Mouse (Mus musculus) mouse trophoblast stem cell (cell line): ENCODE measurements around the gene Olfr224.
"Not testable (repeated sequence)": the region's sequence is repeated elsewhere in the genome, so short reads cannot be mapped to it uniquely, and the experiment has no call there.

ENCODE experiments used
- in situ Hi-C, 2 experiments: fragments of 300-500 bp; cut with MseI, MboI; formaldehyde crosslinking; loops; 2 replicates in 1 of 2; 3 replicates in 1 of 2; pipeline ENCODE4 v1.15.1; 2025

Olfr224 gene

DNA sequence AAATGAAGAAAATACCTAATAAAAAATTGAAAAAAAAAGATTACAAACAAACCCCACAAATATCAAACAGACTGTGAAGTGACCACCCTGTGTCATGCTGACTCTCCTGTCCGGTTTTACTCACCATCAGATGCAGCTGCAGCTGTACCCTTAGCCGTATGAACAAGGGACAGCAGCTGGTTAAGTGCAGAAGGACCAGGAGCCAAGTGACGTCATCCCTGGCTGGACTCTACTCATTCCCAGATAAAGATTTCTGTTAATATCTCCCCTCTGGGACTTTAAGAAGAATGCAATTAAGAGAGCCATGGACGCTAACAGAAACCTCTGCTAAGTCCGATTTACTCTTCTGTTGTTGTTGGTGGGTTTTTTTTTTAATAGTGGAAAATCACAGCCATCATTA, at the start of gene Olfr224:
TSS of gene Olfr224 (minus strand) at position 149 of the 400 bp plus-strand sequence.
- in situ Hi-C loops = no loop called here

DNA sequence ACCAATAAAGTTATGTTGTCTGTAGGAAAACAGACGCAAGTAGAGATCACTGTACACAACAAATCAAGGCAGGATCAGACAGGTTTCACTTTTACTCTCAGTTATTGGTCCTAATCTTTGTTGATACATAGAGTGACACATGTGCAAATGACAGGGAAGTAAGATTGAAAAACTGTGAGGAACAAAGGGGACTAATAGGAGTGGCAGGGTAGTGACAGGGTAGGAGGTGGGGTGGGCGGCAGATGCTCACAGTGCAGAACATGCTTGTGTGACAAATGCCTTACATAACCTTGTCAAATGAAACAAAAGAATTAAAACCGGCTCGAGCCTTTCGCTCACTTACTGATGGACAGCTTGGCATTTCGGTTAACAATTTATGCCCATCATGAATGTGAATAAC, 48.4 kb upstream of the Olfr224 start:
- in situ Hi-C loops = no loop called here

DNA sequence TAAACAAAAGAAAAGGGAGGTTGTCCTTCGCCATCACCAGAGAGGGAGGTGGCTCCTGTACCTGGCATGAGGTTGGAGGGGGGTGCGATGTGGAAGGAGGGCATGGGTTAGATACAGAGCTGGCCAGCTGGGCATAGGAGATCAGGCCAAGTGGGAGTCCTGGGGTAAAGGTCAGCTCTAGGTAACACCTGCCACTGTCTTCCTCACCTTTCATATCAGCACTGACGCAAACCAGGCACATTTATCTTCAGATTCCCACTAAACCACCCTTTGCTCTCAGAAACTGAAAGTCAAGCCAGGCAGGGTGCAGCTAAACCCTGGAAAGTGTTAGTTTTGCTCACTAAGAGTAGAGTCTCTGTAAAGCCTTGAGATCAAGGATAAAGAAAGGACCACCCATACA, 48.0 kb upstream of the Olfr224 start:
- in situ Hi-C loops = no loop called here

DNA sequence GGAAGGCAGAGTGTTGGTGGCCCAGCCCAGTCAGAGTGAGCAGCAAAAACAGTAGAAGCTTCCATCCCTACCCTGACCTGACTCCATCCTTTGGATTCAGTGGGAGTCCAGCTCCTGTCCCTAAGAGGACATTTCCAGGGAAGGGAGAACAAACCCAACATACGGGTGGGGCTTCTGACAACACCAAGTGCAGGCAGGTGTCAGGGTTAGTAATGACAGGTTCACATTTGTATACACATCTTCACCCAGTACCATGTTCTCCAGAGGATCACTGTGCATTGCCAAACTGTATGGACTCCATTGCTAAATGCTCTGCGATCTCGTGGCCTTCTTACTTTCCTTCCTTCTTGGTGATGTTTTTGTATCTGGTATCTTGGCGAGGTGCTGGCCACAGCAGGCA, 45.6 kb upstream of the Olfr224 start, which contains the start of gene 2210407C18Rik:
TSS of gene 2210407C18Rik (minus strand) at position 101 of the 400 bp plus-strand sequence.
- in situ Hi-C loops = no loop called here

DNA sequence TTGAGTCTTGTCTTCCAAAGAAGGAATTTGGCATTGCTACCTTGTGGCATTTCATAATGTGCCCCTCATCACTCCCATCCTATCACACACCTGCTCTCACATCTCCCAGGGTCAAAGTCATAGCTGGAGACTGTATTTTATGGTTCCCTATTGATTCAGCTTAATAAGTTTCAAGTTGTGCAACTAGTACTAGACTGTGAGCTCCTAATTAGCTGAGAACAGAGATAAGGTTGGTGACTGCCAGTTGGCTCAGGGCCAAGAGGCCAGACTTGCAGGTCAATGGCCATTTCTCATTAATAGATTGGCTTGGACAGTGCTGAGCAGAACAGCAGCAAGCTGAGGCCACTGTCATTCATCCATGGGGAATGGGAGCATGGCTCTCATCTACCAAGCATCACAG, 44.2 kb upstream of the Olfr224 start:
- in situ Hi-C loops = no loop called here

DNA sequence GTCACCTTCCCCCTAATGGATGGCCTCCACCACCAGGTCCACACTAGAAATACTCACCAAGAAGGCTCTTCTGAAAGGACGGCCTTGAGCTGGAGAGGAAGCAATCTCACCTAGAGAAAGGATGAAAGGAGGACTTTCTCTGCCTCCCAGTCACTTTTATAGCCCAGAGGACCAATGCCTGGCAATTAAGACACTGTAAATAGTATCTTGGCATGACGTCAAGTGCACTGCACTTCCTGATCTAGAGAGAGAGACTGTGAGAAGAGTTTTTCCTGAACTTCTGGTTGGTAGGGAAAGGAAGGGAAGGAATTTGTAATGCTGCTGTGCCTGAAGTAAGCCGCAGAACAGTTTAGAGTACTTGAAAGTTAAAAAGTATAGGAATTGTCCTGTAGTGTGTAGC, 43.0 kb upstream of the Olfr224 start:
- in situ Hi-C loops = no loop called here

DNA sequence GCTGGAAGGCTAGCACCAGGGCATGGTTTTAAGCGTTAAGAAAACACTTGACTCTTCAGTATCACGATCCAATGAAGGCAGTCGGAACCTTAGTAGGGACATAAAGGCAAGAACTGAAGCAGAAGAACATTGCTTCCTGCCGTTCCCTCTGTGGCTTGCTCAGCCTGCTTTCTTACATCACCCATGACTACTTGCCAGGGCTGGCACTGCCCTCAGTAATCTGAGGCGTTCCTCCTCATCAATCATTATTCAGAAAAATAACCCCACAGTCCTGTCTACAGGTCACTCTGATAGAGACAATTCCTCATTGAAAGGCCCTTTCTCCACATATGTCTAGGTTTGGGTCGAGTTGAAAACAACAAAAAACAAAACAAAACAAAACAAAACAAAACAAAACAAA, 36.7 kb upstream of the Olfr224 start:
- in situ Hi-C loops = no loop called here

DNA sequence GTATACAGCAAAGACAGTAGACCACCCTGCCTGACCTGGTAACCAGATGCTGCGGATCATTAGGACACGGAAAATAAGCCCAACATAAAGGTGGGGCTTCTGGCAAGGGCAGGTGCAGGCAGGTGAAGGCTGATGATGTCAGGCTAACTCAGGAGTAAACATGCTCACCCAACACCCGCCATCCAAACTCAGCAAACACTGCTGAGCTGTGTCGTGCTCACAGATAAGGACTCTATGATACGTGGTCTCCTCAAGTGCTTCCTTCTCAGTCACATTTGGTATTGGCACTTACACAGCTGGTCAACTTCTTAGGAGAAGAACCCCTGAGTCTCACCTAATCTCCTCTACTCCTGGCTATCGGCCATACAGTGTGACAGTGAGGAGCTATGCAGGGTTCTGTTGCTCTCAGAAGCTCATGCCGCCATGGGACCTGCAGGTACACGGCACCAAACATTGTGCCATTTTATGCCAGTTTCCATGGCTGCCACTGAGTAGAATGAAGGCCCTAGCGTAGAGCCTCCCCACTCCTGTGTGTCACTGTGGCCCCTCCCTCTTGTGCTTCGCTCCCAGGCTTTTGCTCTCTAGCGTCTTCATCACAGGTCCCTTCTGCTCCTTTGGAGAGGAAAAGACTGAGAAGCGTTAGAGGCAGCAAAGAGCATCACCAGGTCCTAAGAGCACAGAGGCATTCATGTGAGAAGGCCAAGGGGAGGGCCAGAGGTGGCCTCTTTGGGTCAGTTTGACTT, 36.0 kb upstream of the Olfr224 start:
- in situ Hi-C loops = no loop called here

DNA sequence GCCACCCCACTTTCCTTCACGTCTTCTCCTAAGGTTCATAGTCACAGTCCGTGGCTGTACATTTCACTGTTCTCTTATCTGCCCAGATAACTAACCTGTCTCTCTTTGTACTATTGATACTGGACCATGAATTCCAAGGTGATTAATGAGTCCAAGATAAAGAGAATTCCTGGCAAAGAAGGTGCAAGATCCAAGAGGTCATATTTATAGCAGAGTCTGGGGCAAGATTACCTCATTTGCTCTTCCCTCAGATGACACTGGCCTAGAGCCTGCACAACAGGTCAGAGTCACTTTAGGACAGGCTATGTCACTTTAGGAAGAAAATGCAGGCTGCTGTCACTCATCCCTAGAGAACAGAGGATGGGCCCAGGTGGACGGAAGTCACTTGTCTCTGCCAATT, 34.9 kb upstream of the Olfr224 start:
- in situ Hi-C loops = no loop called here

DNA sequence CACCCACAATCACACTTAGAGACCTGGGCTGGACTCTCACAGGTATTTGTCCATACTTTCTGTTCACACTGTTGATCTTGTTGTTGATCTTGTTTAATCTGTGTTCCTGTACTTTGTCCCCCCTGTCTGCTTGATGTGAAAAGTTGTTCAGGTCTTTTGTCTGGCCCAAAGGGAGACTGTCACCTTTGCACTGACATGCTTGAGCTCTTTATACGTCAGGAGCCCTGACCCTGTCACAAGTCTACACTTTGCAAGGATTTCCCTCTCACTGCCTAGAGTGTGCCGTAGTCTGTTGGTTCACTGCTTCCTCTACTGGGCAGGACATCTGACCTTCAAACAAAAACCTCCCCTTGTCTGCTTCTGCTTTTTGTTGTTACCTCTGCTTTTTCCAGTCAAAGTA, 34.3 kb upstream of the Olfr224 start:
- in situ Hi-C loops = no loop called here

DNA sequence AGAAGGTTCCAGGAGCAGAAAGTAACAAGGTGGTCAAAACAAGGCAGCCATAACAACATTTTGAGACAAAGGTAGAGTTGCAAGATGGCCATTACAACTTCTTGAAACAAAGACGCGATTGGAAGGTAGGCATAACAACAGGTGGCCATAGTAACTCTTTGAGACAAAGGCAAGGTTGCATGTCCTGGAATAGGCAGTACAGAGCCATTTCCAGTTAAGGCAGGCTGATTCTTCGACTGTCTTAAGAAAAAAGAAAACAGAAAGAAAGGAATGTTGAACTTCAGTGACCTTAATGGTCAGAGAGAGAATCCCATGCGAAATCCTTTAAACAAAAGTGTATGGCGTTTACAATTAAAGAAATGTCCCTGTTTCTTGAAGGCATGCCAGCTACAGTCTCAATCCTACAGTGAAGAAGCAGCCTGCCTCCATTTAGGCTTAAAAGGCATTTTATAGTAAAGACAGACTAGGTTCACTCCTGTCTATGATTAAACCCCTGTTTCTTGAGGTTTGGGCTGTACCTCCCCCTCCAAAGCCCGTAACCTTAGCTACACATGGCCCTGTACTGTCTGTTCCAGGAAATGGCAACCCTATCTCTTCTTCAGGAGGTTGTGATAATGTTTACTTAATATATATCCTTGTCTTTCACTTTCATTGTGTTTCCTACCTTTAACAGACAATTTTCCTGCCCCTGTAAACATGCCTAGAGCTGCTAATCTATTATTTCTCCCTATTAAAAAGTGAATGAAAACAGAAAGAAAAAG, 32.6 kb upstream of the Olfr224 start:
- in situ Hi-C loops = no loop called here

DNA sequence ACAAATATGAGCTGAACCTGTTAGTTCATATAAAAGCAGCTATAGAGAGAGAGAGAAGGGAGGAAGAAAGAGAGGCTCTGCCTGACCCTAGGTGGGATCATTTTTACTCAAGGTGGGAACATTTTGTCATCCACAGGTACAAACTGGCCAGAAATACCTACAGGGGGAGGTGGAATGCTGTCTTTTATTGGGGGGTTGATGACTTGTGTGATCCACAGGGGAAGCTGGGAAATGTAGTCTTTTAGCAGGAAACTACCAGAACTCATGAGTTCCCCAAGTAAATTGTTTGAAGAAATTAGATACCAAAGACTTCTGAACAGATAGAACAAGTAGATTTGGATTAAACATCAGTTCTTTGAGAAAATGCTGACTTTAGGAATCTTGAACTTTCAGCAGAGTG, 31.7 kb upstream of the Olfr224 start:
- in situ Hi-C loops = no loop called here

DNA sequence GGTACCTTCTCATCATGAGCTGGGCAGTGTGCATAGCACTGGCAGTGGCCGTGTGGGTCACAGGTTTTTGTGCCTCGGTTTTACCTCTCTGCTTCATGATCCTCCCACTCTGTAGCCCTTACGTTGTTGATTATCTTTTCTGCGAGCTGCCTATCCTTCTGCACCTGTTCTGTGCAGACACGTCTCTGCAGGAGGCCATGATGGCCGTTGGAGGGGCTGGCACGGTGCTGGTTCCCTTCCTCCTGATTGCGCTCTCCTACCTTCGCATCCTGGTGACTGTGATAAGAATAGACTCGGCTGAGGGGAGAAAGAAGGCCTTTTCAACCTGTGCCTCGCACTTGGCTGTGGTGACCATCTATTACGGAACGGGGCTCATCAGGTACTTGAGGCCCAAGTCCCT, 27.5 kb upstream of the Olfr224 start:
- in situ Hi-C loops = no loop called here

DNA sequence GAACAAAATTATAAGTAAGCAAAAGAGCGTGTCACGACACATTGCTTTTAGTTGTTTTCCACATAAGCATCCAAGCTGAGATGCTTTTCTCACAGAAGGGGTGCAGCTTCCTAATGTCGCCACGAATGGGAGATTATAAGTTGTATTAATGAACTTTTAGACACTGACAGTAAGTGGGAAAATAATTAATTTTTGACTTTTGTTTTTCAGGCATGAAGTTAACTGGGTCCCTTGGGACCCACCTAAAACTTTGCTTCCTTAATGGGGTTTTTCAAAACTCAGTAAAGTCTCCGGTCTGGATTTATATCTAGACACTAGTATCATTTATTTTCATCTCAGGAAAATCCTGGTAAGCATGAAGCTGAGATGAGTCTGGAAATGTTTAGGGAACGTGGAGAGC, 24.5 kb upstream of the Olfr224 start, which contains the start of gene Olfr324:
TSS of gene Olfr324 (plus strand) at position 301 of the 400 bp plus-strand sequence.
- in situ Hi-C loops = no loop called here

DNA sequence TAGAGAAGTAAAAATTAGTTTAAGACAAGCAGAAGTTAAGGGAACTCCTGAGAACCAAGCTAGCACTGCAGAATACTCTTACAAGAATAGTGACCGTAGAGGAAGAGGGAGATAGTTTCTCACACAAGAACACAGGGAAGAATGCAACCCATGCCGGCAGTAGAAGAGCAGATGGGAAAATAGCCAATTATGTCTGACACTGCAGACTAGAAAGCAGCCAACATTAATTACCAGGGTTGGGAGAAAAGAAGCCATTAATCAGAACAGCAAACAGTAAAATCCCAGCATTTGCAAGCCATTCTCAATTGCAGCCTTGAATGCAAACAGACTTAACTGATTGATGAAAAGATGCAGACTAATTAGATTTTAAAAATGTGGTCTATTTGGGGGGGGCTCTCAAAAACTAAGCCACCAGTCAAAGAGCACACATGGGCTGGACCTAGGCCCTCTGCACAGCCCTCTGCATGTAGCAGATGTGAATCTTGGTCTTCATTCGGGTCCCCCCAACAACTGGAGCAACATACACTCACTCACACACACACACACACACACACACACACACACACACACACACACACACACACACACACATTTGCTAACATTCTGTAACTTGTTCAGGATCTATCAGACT, 18.4 kb upstream of the Olfr224 start:
- in situ Hi-C loops = no loop called here

DNA sequence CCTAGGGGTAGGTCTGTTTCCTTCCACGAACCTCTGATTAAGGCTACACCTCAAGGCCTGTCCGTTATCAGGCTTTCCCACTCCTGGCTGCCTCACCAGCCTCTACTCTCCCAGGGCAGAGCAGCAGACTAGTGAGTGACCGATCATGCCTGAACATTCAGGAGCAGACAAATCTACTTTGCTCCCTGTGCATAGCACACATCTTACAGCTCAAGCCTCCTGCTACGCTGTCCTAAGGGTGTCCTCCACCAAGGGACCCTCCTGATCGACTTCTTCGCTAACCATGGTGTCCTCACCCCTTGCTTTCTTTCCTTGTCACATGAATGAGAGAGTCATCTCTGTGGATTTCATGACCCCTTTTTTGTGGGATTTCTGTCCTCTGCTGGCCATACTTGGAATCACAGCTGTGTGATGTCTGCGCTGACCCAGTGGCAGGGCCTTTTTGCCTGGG, 17.6 kb upstream of the Olfr224 start:
- in situ Hi-C loops = no loop called here

DNA sequence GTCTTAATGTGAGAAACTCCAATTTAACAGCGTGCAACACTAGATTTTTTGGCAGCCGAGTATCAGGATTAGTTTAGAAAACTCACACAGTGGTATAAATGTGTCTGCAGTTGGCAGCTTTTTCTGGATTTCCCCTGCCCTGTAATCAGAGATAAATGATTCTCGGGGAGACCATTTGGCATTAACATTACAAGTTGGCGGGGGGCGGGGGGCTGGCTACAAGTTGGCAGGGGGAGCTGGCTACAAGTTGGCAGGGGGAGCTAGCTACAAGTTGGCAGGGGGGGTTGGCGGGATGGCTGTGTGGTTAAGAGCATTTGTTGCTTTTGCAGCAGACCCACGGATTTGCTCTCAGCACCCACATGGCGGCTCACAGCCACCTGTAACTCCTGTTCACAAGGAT, 8.3 kb upstream of the Olfr224 start:
- in situ Hi-C loops = no loop called here

DNA sequence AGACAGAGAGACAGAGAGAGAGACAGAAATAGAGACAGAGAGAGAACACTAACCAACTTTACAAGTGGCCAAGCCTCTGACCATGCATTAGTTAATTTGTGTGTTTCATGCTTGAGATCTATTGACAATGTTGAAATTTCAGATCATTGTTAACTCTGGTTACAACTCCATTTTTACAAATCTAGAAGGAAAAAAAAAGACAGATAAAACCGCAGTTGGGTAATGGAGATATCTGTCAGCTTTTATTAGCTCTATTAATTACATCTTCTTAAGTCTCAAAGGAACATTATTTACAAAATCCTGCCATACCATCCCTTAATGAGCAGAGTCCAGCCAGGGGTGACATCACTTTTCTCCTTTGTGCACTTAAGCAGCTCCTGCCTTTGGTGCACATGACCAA, 7.1 kb upstream of the Olfr224 start, which contains the start of gene Olfr325:
TSS of gene Olfr325 (plus strand) at position 301 of the 400 bp plus-strand sequence.
- in situ Hi-C loops = no loop called here

DNA sequence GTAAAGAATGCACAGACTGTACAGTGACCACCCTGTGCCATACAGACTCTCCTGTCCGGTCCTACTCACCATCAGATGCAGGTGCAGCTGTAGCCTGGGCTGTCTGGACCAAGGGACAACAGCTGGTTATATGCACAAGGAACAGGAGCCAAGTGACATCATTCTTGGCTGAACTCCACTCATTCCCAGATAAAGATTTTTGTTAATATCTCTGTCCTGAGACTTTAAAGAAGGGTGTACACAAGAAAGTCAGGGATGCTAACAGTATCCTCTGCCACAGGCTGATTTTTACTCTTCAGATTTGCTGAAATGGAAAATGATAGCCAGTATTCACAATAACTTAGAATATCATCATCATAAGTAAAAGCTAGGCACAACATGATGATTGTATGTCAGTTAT, 14.8 kb downstream of the Olfr224 start, which contains the start of gene Olfr328:
TSS of gene Olfr328 (minus strand) at position 101 of the 400 bp plus-strand sequence.
- in situ Hi-C loops = no loop called here

DNA sequence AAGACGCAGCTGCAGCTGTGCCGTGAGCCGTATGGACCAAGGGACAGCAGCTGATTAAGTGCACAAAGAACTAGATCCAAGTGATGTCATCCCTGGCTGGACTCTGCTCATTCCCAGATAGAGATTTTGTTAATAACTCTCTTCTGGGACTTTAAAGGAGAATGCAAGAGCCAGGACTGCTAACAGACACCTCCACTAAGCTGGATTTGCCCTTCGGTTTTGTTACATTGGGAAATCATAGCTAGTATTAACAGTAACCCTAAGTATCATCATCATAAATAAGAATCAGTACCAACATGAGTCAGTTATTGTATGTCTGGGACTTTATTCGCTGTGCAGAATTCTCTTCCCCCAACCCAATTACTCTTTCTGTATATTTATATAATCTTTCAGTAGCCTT, 24.0 kb downstream of the Olfr224 start, which contains the start of gene Olfr329-ps:
TSS of gene Olfr329-ps (minus strand) at position 101 of the 400 bp plus-strand sequence.
- in situ Hi-C loops = no loop called here

DNA sequence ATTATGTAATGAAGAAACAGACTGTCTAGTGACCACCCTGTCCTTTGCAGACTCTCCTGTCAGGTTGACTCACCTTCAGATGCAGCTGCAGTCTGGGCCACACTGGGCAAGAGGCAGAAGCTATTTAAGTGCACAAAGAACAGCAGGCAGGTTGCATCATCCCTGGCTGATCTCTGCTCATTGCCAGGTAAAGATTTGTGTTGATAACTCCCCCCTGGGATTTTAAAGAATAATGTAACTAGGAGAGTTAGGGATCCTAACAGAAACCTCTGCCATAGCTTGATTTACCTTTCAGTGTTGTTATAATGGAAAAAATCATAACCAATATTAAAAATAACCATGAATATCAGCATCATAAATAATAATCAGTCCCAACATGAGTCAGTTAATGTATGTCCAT, 35.6 kb downstream of the Olfr224 start, which contains the start of gene Olfr330:
TSS of gene Olfr330 (minus strand) at position 101 of the 400 bp plus-strand sequence.
- in situ Hi-C loops = not testable (repeated sequence)

DNA sequence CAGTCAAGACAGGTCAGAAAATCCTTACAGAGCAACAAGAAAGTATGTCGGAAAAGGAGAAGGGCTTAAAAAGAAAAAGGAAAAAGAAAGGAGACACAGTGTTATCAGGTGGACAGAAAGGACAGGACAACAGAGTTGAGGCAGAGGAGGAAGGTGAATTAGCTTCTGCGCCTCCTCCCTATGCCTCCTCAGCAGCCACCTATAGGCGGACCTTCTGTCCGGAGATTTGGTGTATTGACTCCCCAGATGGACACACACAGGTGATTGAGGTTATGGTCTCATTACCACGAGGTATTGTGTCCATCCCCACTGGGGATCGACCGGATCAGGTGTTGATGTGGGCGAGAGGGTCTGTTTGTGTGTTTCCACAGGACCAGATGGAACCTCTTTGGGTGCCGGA, 50.6 kb downstream of the Olfr224 start:
- in situ Hi-C loops = not testable (repeated sequence)
